In the genomic region with DNA sequence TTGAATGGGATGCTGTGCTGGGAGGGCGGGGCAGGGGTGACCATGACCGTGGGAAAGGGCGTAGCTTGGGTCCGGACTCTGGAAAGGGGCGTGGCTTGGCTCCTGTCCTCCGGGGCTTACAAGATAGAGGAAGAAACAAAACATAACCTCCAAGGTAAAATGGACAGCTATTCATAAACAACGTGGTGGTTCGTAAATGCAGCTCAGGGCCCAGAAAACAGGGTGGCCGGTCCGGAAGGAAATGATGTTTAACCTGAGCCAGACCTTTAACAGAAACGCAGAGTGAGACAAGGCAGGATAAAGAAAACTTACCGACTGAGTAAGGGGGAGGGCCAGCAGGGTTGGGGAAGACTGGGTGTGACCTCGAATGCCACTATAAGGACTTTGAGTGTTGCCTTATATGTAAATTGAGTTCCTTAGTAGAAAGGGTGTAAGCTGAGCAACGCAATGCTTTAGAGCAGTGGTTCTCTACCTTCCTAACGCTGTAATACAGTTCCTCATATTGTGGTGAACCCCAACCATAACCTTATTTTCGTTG, we compare ENCODE assay signal across 8 mouse cellular contexts. TPM values are rescaled to one million over a fixed set of nuclear protein-coding genes. Genes with fewer than 3 reads are reported as not detected.
DNase-seq lines count a peak whose midpoint lies in the region; ATAC-seq and TF ChIP-seq lines count a peak whose summit lies in the region.
"Had no signal": no experiment of that assay in that cellular context is flagged by ENCODE, and none has a peak within 500 bp of the region (broad histone marks: within the 10 kb centered on the region; RNA-seq: fewer than 3 reads in every experiment).

No protein-coding gene starts in this region.

- no peak for TF ChIP-seq CTCF in kidney, adult 2 months (conservative IDR thresholded peaks at IDR 0.05; ENCODE audit: insufficient read depth, insufficient read length, low read depth, low read length)
- TF ChIP-seq CTCF in lung, adult 2 months (IDR thresholded peaks at IDR 0.05; ENCODE audit: insufficient read depth, low read length) = no peak
- no peak for TF ChIP-seq CTCF in midbrain, postnatal 0 days (IDR thresholded peaks at IDR 0.05)

- intact Hi-C loops in gastrocnemius, postnatal 36 days (cut with DNase I) = no loop called here

- WGBS in kidney, adult 2 months = 25% methylated on average over 16 of the region's 16 CpGs
- WGBS in lung, adult 2 months = 16% methylated on average over 16 of the region's 16 CpGs
- 53% methylated on average over 16 of the region's 16 CpGs for WGBS in midbrain, postnatal 0 days
- WGBS in hindbrain, embryonic 12.5 days = 51% methylated on average over 16 of the region's 16 CpGs

- no peaks in the 10 kb centered on the region for H3K9me3 ChIP-seq in midbrain, postnatal 0 days (ENCODE audit: low read length)
- no peaks in the 10 kb centered on the region for H3K9me3 ChIP-seq in hindbrain, embryonic 12.5 days (replicated peaks)

- no peak overlapping the region for H3K9ac ChIP-seq in midbrain, postnatal 0 days (replicated peaks; ENCODE audit: low read length, poor library complexity, severe bottlenecking)
- no peak overlapping the region for H3K9ac ChIP-seq in hindbrain, embryonic 12.5 days

- TF ChIP-seq POLR2A in kidney, adult 2 months (IDR thresholded peaks at IDR 0.05; ENCODE audit: low read depth, low read length) = no peak
- TF ChIP-seq POLR2A in lung, adult 2 months (IDR thresholded peaks at IDR 0.05; ENCODE audit: borderline replicate concordance, extremely low read depth, low read depth, low read length) = no peak

- no peak overlapping the region for H3K4me3 ChIP-seq in kidney, adult 2 months (ENCODE audit: insufficient read depth, low read depth, low read length)
- no peak overlapping the region for H3K4me3 ChIP-seq in lung, adult 2 months (replicated peaks; ENCODE audit: extremely low read depth, low read depth, low read length)
- no peak overlapping the region for H3K4me3 ChIP-seq in midbrain, postnatal 0 days (ENCODE audit: low read depth, low read length)
- H3K4me3 ChIP-seq in hindbrain, embryonic 12.5 days = no peak overlapping the region

- H3K27ac ChIP-seq in kidney, adult 2 months (ENCODE audit: insufficient read depth, low read depth, low read length) = no peak overlapping the region
- no peak overlapping the region for H3K27ac ChIP-seq in midbrain, postnatal 0 days (ENCODE audit: low read depth, low read length)
- H3K27ac ChIP-seq in hindbrain, embryonic 12.5 days = no peak overlapping the region

- DNase-seq in adrenal gland, adult 2 months = peak; percentile 66
- DNase-seq in gastrocnemius, postnatal 36 days = peak; percentile 25 to 43
- peak; percentile 66 for DNase-seq in kidney, adult 2 months
- peak; percentile 25 for DNase-seq in lung, adult 2 months
- DNase-seq in spleen, postnatal 4 days (ENCODE audit: low spot score in 2 of 2) = peak; percentile 78 to 84
- no peak for DNase-seq in midbrain, postnatal 0 days (ENCODE audit: low spot score)

- no peak for ATAC-seq in midbrain, postnatal 0 days (ENCODE audit: low FRiP score)
- no peak for ATAC-seq in hindbrain, embryonic 12.5 days (ENCODE audit: low FRiP score)

- H3K4me1 ChIP-seq in kidney, adult 2 months (ENCODE audit: control insufficient read depth, insufficient read depth, low read length) = no peaks in the 10 kb centered on the region
- no peaks in the 10 kb centered on the region; the same call in 1 of the 2 replicates for H3K4me1 ChIP-seq in lung, adult 2 months (ENCODE audit: control insufficient read depth, insufficient read depth, low read length)
- peaks cover 5% of the 10 kb centered on the region; the same call in 1 of the 2 replicates for H3K4me1 ChIP-seq in midbrain, postnatal 0 days (ENCODE audit: insufficient read depth, low read length)
- peaks cover 15% of the 10 kb centered on the region for H3K4me1 ChIP-seq in hindbrain, embryonic 12.5 days

- H3K4me2 ChIP-seq in midbrain, postnatal 0 days (ENCODE audit: low read depth, low read length, poor library complexity, severe bottlenecking) = no peak overlapping the region
- no peak overlapping the region for H3K4me2 ChIP-seq in hindbrain, embryonic 12.5 days (replicated peaks)

- H3K36me3 ChIP-seq in kidney, adult 2 months (ENCODE audit: control insufficient read depth, insufficient read depth, low read length) = no peaks in the 10 kb centered on the region
- no peaks in the 10 kb centered on the region for H3K36me3 ChIP-seq in midbrain, postnatal 0 days (ENCODE audit: insufficient read depth, low read length)
- H3K36me3 ChIP-seq in hindbrain, embryonic 12.5 days = no peaks in the 10 kb centered on the region

- H3K27me3 ChIP-seq in kidney, adult 2 months (replicated peaks; ENCODE audit: control insufficient read depth, insufficient read depth, low read length) = no peaks in the 10 kb centered on the region
- H3K27me3 ChIP-seq in midbrain, postnatal 0 days (ENCODE audit: insufficient read depth, low read length) = no peaks in the 10 kb centered on the region
- H3K27me3 ChIP-seq in hindbrain, embryonic 12.5 days = no peaks in the 10 kb centered on the region

RNA-seq across cellular contexts. Expression of gene Grap2, which starts 26.9 kb away (rescaled TPM):
- total RNA-seq in adrenal gland, adult 2 months (2021) = 1 to 10 TPM in 1 of 2 experiments, under 1 TPM in 1; 0.37 to 1.1 TPM
- 0.29 and 1.2 TPM in 2 replicates for polyA plus RNA-seq in adrenal gland, adult 2 months (2012; rRNA removed)
- 1 to 10 TPM in 1 of 2 experiments, under 1 TPM in 1; 0.07 to 1.4 TPM for total RNA-seq in gastrocnemius, postnatal 36 days (2021)
- 0.31 and 2.5 TPM in 2 replicates for polyA plus RNA-seq in kidney, adult 2 months (2012; rRNA removed)
- 5.3 and 7.3 TPM in 2 replicates for polyA plus RNA-seq in lung, adult 2 months (2012; rRNA removed)
- 0.19 and 0.66 TPM in 2 replicates for total RNA-seq in midbrain, postnatal 0 days (2014; rRNA removed)
- polyA plus RNA-seq in midbrain, postnatal 0 days (2015; fragmentation: Nextera tagmentation; extraction: Ambion mirVana) = 0.07 TPM in 1 of 2 replicates, not detected in the other
- polyA plus RNA-seq in hindbrain, embryonic 12.5 days (2016; fragmentation: Nextera tagmentation; extraction: Ambion mirVana) = 3.0 and 3.8 TPM in 2 replicates

RNA-seq across cellular contexts. Expression of gene Enthd1, which starts 34.3 kb away (rescaled TPM):
- not detected for total RNA-seq in adrenal gland, adult 2 months (2021)
- not detected in 2 replicates for polyA plus RNA-seq in adrenal gland, adult 2 months (2012; rRNA removed)
- total RNA-seq in gastrocnemius, postnatal 36 days (2021) = not detected
- not detected in 2 replicates for polyA plus RNA-seq in kidney, adult 2 months (2012; rRNA removed)
- not detected in 2 replicates for polyA plus RNA-seq in lung, adult 2 months (2012; rRNA removed)
- not detected in 2 replicates for total RNA-seq in midbrain, postnatal 0 days (2014; rRNA removed)
- not detected in 2 replicates for polyA plus RNA-seq in midbrain, postnatal 0 days (2015; fragmentation: Nextera tagmentation; extraction: Ambion mirVana)
- not detected in 2 replicates for polyA plus RNA-seq in hindbrain, embryonic 12.5 days (2016; fragmentation: Nextera tagmentation; extraction: Ambion mirVana)
- polyA plus RNA-seq: embryonic facial prominence, embryonic 11.5 days had no signal
